Mouse (Mus musculus): ENCODE results near the gene Fam102a. TPM values are rescaled to one million over a fixed set of nuclear protein-coding genes. Genes with fewer than 3 reads are reported as not detected.

The Fam102a gene
- total RNA-seq, 1 experiment, result 11.6 TPM

DNA sequence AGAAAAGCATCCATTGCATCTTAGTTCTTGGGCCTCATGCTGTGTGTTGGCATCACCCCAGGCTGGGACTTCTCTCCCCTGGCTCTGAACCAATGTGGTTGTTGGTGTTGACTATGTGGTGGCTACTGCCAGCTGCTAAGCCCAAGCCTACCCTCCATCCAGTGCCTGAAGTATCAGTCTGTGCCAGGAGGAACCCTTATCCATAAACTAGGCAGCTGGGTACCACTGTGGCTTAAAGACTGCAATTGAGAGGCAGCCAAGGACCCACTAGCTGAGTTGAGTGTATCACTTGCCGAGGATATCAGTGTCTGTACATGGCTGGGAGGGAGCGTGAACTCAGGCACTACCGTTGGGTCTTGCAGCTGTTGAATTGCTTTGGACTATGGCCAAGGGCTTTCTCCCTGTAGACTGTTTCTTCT, 7.9 kb downstream of the Fam102a start:
- in situ Hi-C loops (cut with MboI; ENCODE audit: low sequenced_read_pairs in 2 of 2, unreplicated experiment in 2 of 2), result no loop called here

DNA sequence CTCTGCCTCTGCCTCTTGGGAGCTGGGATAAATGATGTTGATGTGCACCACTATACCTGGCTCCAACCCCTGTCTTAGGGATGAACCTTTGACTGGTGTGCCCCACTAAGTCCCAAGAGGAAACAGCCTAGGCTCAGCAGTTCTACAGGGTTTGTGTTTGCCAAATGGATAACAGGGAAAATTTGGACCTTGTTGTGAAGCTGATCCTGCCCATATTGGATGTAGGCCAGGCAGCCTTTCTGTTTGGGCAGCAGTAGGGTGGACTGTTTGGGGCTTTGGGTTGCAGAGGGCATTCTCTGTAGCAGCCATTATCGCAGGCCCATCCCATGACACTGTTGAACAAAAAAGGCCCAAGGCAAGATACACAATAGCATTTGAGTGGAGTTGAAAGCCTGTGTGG, 11.8 kb downstream of the Fam102a start:
- H3K4me1 ChIP-seq (ENCODE audit: control insufficient read depth in 2 of 2, insufficient read depth in 2 of 2, low read length in 2 of 2, poor library complexity in 1 of 2), result no peaks in the 10 kb centered on the region
- H3K9me3 ChIP-seq (ENCODE audit: control insufficient read depth, insufficient read depth, low read depth, low read length), result no peaks in the 10 kb centered on the region
- no peaks in the 10 kb centered on the region for H3K36me3 ChIP-seq (ENCODE audit: control insufficient read depth, insufficient read depth, low read length, poor library complexity, severe bottlenecking)
- DNase-seq (ENCODE audit: low read depth, low spot score), result no peak
- TF ChIP-seq CHD2 (IDR thresholded peaks at IDR 0.05; ENCODE audit: low read depth, low read length) (no peak), ZNF384 (IDR thresholded peaks at IDR 0.05; ENCODE audit: low read depth, low read length) (no peak), MAFK (IDR thresholded peaks at IDR 0.05; ENCODE audit: insufficient read depth, low read depth, low read length) (no peak), ZC3H11A (IDR thresholded peaks at IDR 0.05; ENCODE audit: borderline replicate concordance, low read depth, low read length) (no peak), HCFC1 (IDR thresholded peaks at IDR 0.05; ENCODE audit: borderline replicate concordance, insufficient read depth, low read length) (no peak)
- H3K27ac ChIP-seq (ENCODE audit: insufficient read depth, low read depth, low read length, poor library complexity, severe bottlenecking), result no peak overlapping the region
- H3K9ac ChIP-seq (ENCODE audit: insufficient read depth, low read depth, low read length, poor library complexity, severe bottlenecking), result no peak overlapping the region
- in situ Hi-C loops (cut with MboI; ENCODE audit: low sequenced_read_pairs in 2 of 2, unreplicated experiment in 2 of 2), result no loop called here
- H3K4me3 ChIP-seq (ENCODE audit: insufficient read depth in 1 of 2, low read depth in 1 of 2, low read length in 2 of 2, poor library complexity in 1 of 2, severe bottlenecking in 1 of 2), result no peak overlapping the region

More for the DNA sequence above, 7.9 kb downstream of the Fam102a start:
- Histone ChIP-seq H3K9ac (ENCODE audit: insufficient read depth, low read depth, low read length, poor library complexity, severe bottlenecking) (no peak overlapping the region), H3K4me3 (ENCODE audit: insufficient read depth in 1 of 2, low read depth in 1 of 2, low read length in 2 of 2, poor library complexity in 1 of 2, severe bottlenecking in 1 of 2) (no peak overlapping the region), H3K9me3 (ENCODE audit: control insufficient read depth, insufficient read depth, low read depth, low read length) (no peaks in the 10 kb centered on the region), H3K36me3 (ENCODE audit: control insufficient read depth, insufficient read depth, low read length, poor library complexity, severe bottlenecking) (peaks cover 2% of the 10 kb centered on the region; the same call in 1 of the 2 replicates), H3K27ac (ENCODE audit: insufficient read depth, low read depth, low read length, poor library complexity, severe bottlenecking) (no peak overlapping the region), H3K4me1 (ENCODE audit: control insufficient read depth in 2 of 2, insufficient read depth in 2 of 2, low read length in 2 of 2, poor library complexity in 1 of 2) (peaks cover 2 to 18% of the 10 kb centered on the region in 2 experiments; a peak in 2 of 4 replicates)
- no peak for DNase-seq (ENCODE audit: low read depth, low spot score)
- TF ChIP-seq ZNF384 (IDR thresholded peaks at IDR 0.05; ENCODE audit: low read depth, low read length) (no peak), ZC3H11A (IDR thresholded peaks at IDR 0.05; ENCODE audit: borderline replicate concordance, low read depth, low read length) (no peak), CHD2 (IDR thresholded peaks at IDR 0.05; ENCODE audit: low read depth, low read length) (no peak), HCFC1 (IDR thresholded peaks at IDR 0.05; ENCODE audit: borderline replicate concordance, insufficient read depth, low read length) (no peak), MAFK (IDR thresholded peaks at IDR 0.05; ENCODE audit: insufficient read depth, low read depth, low read length) (no peak)

DNA sequence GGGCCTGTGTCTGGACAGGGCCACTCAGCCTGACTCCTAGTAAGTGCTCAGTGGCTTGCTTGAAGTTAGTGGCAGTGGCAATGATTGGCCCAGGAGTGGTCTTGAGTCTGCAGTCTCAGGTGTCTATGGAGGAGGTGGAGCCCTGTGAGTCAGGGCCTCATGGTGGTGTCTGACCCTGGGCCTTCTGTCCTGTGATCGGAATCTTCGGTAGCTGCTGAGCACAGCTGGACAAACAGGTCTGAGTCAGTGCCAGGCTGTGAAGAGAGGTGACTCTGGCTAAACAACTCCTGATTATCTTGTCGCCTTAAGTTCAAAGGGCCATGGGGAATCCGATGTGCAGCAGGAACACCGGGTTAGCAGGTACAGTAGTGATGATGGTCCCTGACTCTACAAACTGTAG, 12.2 kb downstream of the Fam102a start:
- in situ Hi-C loops (cut with MboI; ENCODE audit: low sequenced_read_pairs in 2 of 2, unreplicated experiment in 2 of 2), result no loop called here
- no peak for DNase-seq (ENCODE audit: low read depth, low spot score)
- Histone ChIP-seq H3K9me3 (ENCODE audit: control insufficient read depth, insufficient read depth, low read depth, low read length) (no peaks in the 10 kb centered on the region), H3K4me3 (ENCODE audit: insufficient read depth in 1 of 2, low read depth in 1 of 2, low read length in 2 of 2, poor library complexity in 1 of 2, severe bottlenecking in 1 of 2) (no peak overlapping the region), H3K9ac (ENCODE audit: insufficient read depth, low read depth, low read length, poor library complexity, severe bottlenecking) (no peak overlapping the region), H3K27ac (ENCODE audit: insufficient read depth, low read depth, low read length, poor library complexity, severe bottlenecking) (no peak overlapping the region), H3K36me3 (ENCODE audit: control insufficient read depth, insufficient read depth, low read length, poor library complexity, severe bottlenecking) (no peaks in the 10 kb centered on the region), H3K4me1 (ENCODE audit: control insufficient read depth in 2 of 2, insufficient read depth in 2 of 2, low read length in 2 of 2, poor library complexity in 1 of 2) (no peaks in the 10 kb centered on the region)
- TF ChIP-seq ZC3H11A (IDR thresholded peaks at IDR 0.05; ENCODE audit: borderline replicate concordance, low read depth, low read length), result no peak
- TF ChIP-seq HCFC1 (IDR thresholded peaks at IDR 0.05; ENCODE audit: borderline replicate concordance, insufficient read depth, low read length), result no peak
- no peak for TF ChIP-seq MAFK (IDR thresholded peaks at IDR 0.05; ENCODE audit: insufficient read depth, low read depth, low read length)
- TF ChIP-seq ZNF384 (IDR thresholded peaks at IDR 0.05; ENCODE audit: low read depth, low read length), result no peak
- no peak for TF ChIP-seq CHD2 (IDR thresholded peaks at IDR 0.05; ENCODE audit: low read depth, low read length)

DNA sequence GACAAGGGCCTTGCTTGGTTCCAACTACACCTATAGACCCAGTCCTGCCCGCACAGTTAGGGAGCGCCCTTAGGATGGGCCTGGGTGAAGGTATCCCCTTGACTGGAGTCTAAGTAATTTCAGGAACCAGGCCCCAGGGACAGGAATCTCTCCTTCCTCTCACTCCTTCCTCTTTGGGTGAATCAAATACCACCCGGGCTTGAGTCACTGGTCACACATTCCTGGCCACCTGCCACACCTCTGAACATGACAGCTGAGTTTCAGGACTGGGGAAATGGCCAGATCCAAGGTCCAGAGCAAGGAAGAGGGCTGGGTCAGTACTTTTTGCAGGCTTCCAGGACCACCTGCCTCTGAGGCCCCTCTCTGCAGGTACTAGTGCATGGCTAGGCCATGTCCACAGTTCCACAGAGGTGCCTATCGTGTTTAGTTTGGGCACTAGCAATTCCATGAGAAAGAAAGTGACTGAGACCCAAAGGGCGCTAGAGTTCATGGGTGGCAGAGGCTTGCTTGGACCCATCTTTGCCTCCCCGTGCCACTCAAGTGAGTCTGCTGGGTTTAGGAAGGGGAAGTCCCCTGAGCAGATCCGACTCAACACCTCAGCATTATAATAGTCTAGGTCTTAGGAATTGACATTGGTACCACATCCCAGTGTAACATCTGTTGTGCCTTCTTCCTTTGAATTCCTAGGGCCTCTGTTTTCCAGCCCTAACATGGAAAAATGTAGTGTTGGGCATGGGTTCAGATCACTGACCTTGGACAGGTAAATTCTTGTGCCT, 13.0 kb downstream of the Fam102a start:
- no peak overlapping the region for H3K9ac ChIP-seq (ENCODE audit: insufficient read depth, low read depth, low read length, poor library complexity, severe bottlenecking)
- no peak overlapping the region for H3K27ac ChIP-seq (ENCODE audit: insufficient read depth, low read depth, low read length, poor library complexity, severe bottlenecking)
- H3K4me3 ChIP-seq (ENCODE audit: insufficient read depth in 1 of 2, low read depth in 1 of 2, low read length in 2 of 2, poor library complexity in 1 of 2, severe bottlenecking in 1 of 2), result no peak overlapping the region
- no peaks in the 10 kb centered on the region for H3K36me3 ChIP-seq (ENCODE audit: control insufficient read depth, insufficient read depth, low read length, poor library complexity, severe bottlenecking)
- TF ChIP-seq ZNF384 (IDR thresholded peaks at IDR 0.05; ENCODE audit: low read depth, low read length) (no peak), ZC3H11A (IDR thresholded peaks at IDR 0.05; ENCODE audit: borderline replicate concordance, low read depth, low read length) (no peak), CHD2 (IDR thresholded peaks at IDR 0.05; ENCODE audit: low read depth, low read length) (no peak), HCFC1 (IDR thresholded peaks at IDR 0.05; ENCODE audit: borderline replicate concordance, insufficient read depth, low read length) (no peak), MAFK (IDR thresholded peaks at IDR 0.05; ENCODE audit: insufficient read depth, low read depth, low read length) (no peak)
- no peaks in the 10 kb centered on the region for H3K4me1 ChIP-seq (ENCODE audit: control insufficient read depth in 2 of 2, insufficient read depth in 2 of 2, low read length in 2 of 2, poor library complexity in 1 of 2)
- H3K9me3 ChIP-seq (ENCODE audit: control insufficient read depth, insufficient read depth, low read depth, low read length), result no peaks in the 10 kb centered on the region
- in situ Hi-C loops (cut with MboI; ENCODE audit: low sequenced_read_pairs in 2 of 2, unreplicated experiment in 2 of 2), result no loop called here
- DNase-seq (ENCODE audit: low read depth, low spot score), result no peak
